Mouse (Mus musculus) layer of hippocampus, postnatal 25 days (tissue): ENCODE measurements at regions not wholly inside any gene's neighbourhood (a gene's known extent, or its start where the extent isn't known, plus 50 kb on each side); places are given as distances from the start of the nearest gene placed in this dataset.

Source experiments
- DNase-seq, 2 experiments: peaks; one replicate each; pipeline ENCODE4 v3.0.0; 2022; ENCODE audit warnings: mixed read lengths in 2 of 2, low spot score in 1 of 2; ENCODE audit errors: extremely low spot score in 1 of 2

- no peak for DNase-seq
Measured at GRCm38 (mm10) chr14:102673724-102674123, 308.7 kb downstream of the Kctd12 start.

- DNase-seq, result no peak
Measured at GRCm38 (mm10) chr14:102663240-102663639, 319.2 kb downstream of the Kctd12 start.

DNA sequence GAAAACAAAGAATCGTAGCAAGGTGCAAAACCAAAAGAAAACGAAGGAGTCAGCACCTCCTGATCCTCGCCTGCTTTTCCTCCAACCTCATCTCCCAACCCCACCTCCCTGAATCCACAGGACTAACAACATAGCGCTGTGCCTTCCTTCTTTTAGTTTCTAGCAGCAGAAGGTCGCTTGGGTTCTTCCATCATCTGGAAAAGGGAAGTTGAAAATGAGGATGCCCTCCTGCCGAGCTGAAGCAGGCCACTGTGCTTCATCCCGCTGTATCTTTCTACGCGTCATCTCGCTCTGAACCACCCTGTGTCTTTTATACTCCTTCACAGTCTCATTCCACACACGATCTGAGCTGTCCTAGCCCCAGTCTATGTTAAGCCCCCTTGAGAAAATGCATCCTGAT is 322.1 kb downstream of the Kctd12 start:
- DNase-seq, result no peak

GRCm38 (mm10) chr14:102656235-102656634 is 326.2 kb downstream of the Kctd12 start:
- DNase-seq, result no peak

DNA sequence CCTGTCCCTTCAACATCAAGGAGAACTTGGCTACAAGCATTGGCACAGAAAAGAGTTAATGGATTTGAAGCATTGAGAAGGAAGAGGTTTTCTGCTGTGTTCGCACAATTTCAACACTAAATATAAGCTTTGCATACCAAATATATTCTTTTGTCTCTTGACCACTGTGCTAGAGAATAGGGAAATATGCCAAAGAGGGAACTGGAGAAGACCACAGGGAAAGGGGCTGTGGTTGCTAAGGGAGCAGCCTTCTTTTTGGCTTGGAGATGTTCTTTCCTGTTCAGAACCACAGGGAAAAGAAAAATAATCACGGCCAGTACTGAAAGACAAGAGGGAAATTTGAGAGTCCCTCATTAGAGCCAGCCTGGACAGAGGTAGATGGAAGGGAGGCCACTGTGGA is 352.8 kb downstream of the Kctd12 start:
- no peak for DNase-seq

GRCm38 (mm10) chr14:102621546-102621945 is 360.9 kb downstream of the Kctd12 start:
- no peak for DNase-seq

DNA sequence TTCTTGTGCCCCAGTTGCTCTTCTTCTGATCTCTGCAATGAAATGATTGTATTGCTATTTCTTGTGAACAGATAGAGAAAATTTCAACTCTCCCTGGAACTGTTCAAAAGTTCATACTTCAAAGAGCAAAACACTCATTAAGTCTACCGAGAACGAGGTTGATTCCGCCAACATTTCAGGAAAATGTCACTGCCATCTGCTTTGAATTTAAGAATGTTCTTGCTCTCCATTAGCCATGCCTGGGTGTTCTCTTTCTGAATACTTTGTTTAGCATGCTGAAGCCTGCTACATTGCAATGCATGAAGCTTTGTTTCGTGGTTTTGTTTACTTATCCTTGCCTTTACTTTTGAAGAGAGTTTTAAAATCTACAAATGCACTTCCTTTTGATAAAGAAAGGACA is 363.4 kb downstream of the Kctd12 start:
- DNase-seq, result no peak

DNA sequence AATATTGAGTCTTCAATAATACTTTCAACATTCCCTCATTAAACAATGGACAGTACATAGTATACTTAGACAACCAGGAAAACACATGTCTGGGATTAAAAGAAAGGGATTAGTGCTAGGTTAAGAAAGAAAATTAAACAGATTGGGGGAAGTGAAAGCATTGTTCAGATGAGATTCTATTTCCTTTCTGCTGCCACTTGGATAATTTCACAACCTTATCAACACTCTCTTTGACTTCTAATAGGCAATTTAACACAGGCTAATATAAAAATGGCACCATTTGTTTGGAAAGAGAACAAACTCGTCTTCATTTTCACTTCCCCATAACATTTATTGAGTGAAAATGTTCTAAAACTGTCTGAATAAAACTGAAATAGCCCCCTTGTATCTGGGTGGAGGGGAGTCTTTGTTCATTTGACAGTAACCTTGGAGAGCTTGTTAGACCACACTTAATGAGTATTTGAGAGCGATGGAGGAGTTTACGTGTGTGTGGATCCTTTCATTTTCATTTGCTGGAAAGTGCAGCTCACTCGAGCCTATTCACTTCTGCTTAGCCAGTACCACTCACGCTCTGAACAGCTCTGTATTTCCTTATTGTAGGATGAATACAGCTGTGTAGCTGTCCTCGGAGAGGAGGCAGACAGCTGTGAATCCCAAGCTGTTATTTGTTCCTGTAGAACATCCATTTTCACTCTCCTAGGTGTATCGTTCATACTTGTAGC is 366.7 kb downstream of the Kctd12 start:
- DNase-seq, result no peak

- DNase-seq, result no peak
Measured at GRCm38 (mm10) chr14:102606055-102606454, 376.4 kb downstream of the Kctd12 start.

GRCm38 (mm10) chr14:102594850-102595249 is 387.6 kb downstream of the Kctd12 start:
- DNase-seq, result no peak

DNA sequence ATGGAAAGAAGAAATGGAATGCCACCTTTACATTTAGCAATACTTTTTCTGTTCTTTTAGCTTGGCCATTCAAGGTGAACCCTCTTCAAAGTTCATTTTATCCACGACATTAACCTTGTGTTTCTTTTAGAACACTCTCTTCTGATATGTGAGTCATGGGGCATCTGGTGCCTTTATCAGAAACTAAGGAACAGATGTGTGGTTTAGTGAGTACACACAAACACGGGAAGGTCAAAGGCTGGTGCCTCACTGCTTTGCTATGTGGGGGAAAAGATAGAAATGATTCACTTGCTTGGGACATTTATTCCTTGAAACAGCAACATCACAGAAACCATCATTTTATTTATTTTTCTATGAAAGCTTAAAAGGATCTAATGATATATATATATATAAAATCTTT is 428.7 kb downstream of the Kctd12 start:
- DNase-seq, result no peak

GRCm38 (mm10) chr14:102552598-102552997 is 429.8 kb downstream of the Kctd12 start:
- no peak for DNase-seq

DNA sequence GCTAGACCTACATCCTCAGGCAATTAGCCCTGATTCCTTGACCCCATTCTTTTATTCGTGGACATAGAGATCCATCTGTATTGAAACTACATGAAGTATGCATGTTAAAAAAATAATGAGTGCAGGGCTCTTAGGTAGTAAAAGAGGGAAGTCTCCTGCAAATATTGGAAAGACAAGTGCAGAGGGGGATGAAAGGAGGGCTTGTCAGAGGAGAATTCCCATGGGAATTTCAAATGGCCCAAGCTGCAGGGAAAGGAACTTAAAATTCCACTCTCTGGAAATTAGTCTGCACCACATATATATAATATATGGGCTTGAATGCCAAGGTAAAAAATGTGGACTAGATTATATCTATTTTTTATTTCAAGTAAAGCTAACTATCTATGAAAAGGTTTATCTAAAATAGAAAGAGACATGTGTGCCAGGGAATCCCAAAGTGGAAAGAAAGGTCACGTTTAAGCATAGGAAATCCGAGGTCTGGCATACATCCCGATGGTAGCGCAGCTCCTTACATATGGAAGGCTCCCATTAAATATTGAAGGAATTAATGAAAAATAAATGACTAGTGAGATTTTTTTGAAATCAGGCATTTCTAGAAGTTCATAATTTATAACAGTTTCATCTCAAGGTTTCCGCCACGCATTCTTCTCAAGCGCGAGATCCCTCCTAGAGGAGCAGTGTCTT is 457.4 kb downstream of the Kctd12 start:
- DNase-seq, result no peak

GRCm38 (mm10) chr14:102516765-102517164 is 465.7 kb downstream of the Kctd12 start:
- DNase-seq, result no peak

DNA sequence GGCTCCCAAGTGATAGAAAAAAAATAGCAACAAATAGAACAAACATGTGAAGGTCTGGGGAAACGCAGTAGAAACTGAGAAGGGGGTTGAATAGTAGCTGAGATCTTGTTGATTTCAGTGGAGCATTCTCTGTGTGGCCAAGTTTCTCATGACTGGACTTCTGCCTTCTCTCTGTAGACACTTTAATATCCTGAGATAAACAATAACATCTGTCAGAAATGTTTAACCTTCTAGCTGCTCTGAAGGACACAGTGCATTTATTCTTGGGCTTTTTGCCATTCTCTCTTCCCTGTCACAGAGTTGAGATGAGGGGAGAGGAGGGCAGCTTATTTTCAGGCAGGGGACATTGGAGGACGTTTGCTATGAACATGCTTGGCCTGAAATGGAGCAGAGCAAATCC is 467.9 kb downstream of the Kctd12 start:
- DNase-seq, result no peak

GRCm38 (mm10) chr14:102512651-102513050 is 469.8 kb downstream of the Kctd12 start:
- no peak for DNase-seq

DNA sequence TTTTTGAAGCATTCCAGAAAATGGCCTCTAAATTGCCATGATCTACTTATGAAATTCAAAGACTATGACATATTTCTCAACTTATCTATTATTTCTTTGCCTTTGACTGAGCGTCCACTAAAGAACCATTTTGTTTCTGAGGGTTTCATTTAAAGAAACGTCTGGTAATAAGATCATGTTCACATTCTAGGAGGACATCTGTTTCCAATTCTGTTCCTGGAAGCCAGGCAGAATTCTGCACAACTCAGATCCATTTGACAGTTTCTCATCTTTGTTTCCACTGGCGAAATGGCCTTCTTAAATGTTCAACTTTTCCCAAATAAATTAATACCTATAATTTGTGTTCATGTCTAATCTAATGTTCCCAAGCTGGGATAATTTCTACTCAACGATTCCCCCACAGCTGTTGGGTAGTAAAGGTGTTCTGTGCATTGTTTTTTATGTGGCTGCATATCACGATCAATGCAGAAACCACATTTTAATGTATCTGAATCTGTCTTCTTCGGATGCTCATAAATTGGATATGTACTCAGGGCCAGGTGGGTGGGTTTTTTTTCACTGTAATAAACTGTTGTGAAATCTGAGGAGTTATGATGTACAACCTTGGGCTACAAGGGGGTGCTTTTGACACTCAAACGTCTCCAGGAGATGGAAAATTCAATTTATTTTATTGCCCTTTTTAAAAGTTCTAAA is 470.6 kb downstream of the Kctd12 start:
- no peak for DNase-seq

- peak; percentile 45 to 78 for DNase-seq
Measured at GRCm38 (mm10) chr14:102510387-102510786, 472.1 kb downstream of the Kctd12 start.

DNA sequence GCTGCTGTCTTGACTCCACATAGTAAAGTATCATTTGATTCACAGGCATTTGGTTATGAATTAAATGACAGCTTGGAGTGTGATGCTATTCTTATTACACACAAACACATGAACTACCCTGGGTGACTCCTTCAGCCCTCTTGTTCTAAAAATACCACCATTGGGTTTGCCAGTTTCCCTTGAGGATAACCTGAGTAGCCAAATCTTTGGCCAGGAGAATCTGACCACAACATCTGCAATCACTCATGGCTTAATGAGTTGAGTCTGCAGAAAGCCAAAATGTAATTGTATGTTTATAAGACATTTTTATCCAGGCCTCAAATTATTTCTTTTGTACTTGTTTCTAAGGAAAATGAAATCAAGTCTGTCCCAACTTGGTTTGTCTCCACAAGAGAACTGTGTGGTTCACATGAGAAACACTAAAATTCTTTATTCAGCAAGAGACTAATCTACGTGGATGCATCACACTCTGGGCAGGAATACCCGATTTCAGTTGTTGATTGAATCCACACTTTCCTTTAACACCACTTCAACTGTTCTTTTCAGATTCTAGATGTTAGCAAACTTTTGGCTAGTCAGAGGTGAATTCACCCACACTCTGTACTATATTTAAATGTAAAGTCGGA is 476.6 kb downstream of the Kctd12 start:
- DNase-seq, result no peak

GRCm38 (mm10) chr14:102497179-102497578 is 485.3 kb downstream of the Kctd12 start:
- no peak for DNase-seq

GRCm38 (mm10) chr14:102492376-102492775 is 490.1 kb downstream of the Kctd12 start:
- DNase-seq, result no peak
